Mouse (Mus musculus): Measurements from ENCODE around the gene Cnfn. TPM values are rescaled to one million over a fixed set of nuclear protein-coding genes. Genes with fewer than 3 reads are reported as not detected.
"Not testable (repeated sequence)": the region's sequence is repeated elsewhere in the genome, so short reads cannot be mapped to it uniquely, and the experiment has no call there.

Cnfn gene
- not detected in 2 replicates for polyA plus RNA-seq (2012; rRNA removed)

GRCm38 (mm10) chr7:25369058-25369749, at the start of gene Cnfn:
TSS of gene Cnfn (minus strand) at chr7:25369724.
- no peak for DNase-seq (ENCODE audit: low read depth, low spot score)
- 58% methylated on average over 12 of the region's 12 CpGs for WGBS

- whole genome bisulfite sequencing = 93% methylated on average over 1 of the region's 1 CpGs
- no peak for DNase-seq (ENCODE audit: low read depth, low spot score)
These were observed 48.1 kb upstream of the Cnfn start for GRCm38 (mm10) chr7:25417597-25417996.

GRCm38 (mm10) chr7:25412833-25413441, 43.4 kb upstream of the Cnfn start, which contains the start of gene Cxcl17:
TSS of gene Cxcl17 (minus strand) at chr7:25412886.
- 46% methylated on average over 7 of the region's 7 CpGs for WGBS
- no peak for DNase-seq (ENCODE audit: low read depth, low spot score)

- DNase-seq (ENCODE audit: low read depth, low spot score) = no peak
- whole genome bisulfite sequencing = 84% methylated on average over 3 of the region's 3 CpGs
These were observed 42.3 kb upstream of the Cnfn start for GRCm38 (mm10) chr7:25411861-25412260.

- WGBS = 90% methylated on average over 1 of the region's 1 CpGs
- no peak for DNase-seq (ENCODE audit: low read depth, low spot score)
These were observed 41.6 kb upstream of the Cnfn start for GRCm38 (mm10) chr7:25410969-25411615.

- 70% methylated on average over 4 of the region's 4 CpGs for WGBS
- DNase-seq (ENCODE audit: low read depth, low spot score) = no peak
These were observed 39.7 kb upstream of the Cnfn start for GRCm38 (mm10) chr7:25409114-25409760.

GRCm38 (mm10) chr7:25406468-25406867, 36.9 kb upstream of the Cnfn start:
- DNase-seq (ENCODE audit: low read depth, low spot score) = no peak
- WGBS = 69% methylated on average over 7 of the region's 7 CpGs

GRCm38 (mm10) chr7:25402671-25403101, 33.2 kb upstream of the Cnfn start:
- DNase-seq (ENCODE audit: low read depth, low spot score) = peak; percentile 78
- 0% methylated on average over 2 of the region's 2 CpGs for WGBS

GRCm38 (mm10) chr7:25401986-25402385, 32.5 kb upstream of the Cnfn start:
- no peak for DNase-seq (ENCODE audit: low read depth, low spot score)
- WGBS = 61% methylated on average over 5 of the region's 5 CpGs

GRCm38 (mm10) chr7:25401551-25401950, 32.0 kb upstream of the Cnfn start:
- no peak for DNase-seq (ENCODE audit: low read depth, low spot score)
- WGBS = 54% methylated on average over 2 of the region's 2 CpGs

GRCm38 (mm10) chr7:25399028-25399427, 29.5 kb upstream of the Cnfn start:
- not testable (repeated sequence) for DNase-seq (ENCODE audit: low read depth, low spot score)

- DNase-seq (ENCODE audit: low read depth, low spot score) = no peak
- 93% methylated on average over 1 of the region's 1 CpGs for WGBS
These were observed 29.1 kb upstream of the Cnfn start, which contains the start of gene Lipe for GRCm38 (mm10) chr7:25398610-25399009. TSS of gene Lipe (minus strand) at chr7:25398710.

- DNase-seq (ENCODE audit: low read depth, low spot score) = no peak
- 96% methylated on average over 14 of the region's 14 CpGs for WGBS
These were observed 27.1 kb upstream of the Cnfn start for GRCm38 (mm10) chr7:25396621-25397020.

- WGBS = 5% methylated on average over 47 of the region's 52 CpGs
- peak; percentile 91 for DNase-seq (ENCODE audit: low read depth, low spot score)
These were observed 26.3 kb upstream of the Cnfn start for GRCm38 (mm10) chr7:25395558-25396521.

- under 1% methylated on average over 22 of the region's 22 CpGs for WGBS
- DNase-seq (ENCODE audit: low read depth, low spot score) = no peak
These were observed 25.6 kb upstream of the Cnfn start for GRCm38 (mm10) chr7:25395186-25395557.

GRCm38 (mm10) chr7:25394754-25395153, 25.2 kb upstream of the Cnfn start:
- 9% methylated on average over 7 of the region's 7 CpGs for WGBS
- no peak for DNase-seq (ENCODE audit: low read depth, low spot score)

GRCm38 (mm10) chr7:25393451-25394210, 24.1 kb upstream of the Cnfn start:
- 71% methylated on average over 8 of the region's 8 CpGs for WGBS
- DNase-seq (ENCODE audit: low read depth, low spot score) = no peak

GRCm38 (mm10) chr7:25392851-25393250, 23.3 kb upstream of the Cnfn start:
- no peak for DNase-seq (ENCODE audit: low read depth, low spot score)
- 92% methylated on average over 7 of the region's 7 CpGs for WGBS

Measured in large intestine, adult 2 months (tissue).